Mouse (Mus musculus) brain, embryonic 14.5 days (tissue): ENCODE measurements around the gene Cic.

ENCODE experiments used
- CTCF ChIP-seq: fragments of 200-500 bp; IDR thresholded peaks from 2 replicates; pipeline ENCODE4 v1.5.1; 2012; ENCODE audit warnings: inconsistent platforms, mild to moderate bottlenecking, moderate library complexity, borderline replicate concordance; ENCODE audit not compliant: insufficient read depth, insufficient read length; ENCODE audit errors: extremely low read depth
- POLR2A ChIP-seq: fragments of 200-500 bp; IDR thresholded peaks from 2 replicates; pipeline ENCODE4 v1.6.1; 2012; ENCODE audit warnings: mild to moderate bottlenecking, inconsistent platforms, borderline replicate concordance; ENCODE audit not compliant: poor library complexity, insufficient read depth, insufficient read length, severe bottlenecking; ENCODE audit errors: extremely low read depth

DNA sequence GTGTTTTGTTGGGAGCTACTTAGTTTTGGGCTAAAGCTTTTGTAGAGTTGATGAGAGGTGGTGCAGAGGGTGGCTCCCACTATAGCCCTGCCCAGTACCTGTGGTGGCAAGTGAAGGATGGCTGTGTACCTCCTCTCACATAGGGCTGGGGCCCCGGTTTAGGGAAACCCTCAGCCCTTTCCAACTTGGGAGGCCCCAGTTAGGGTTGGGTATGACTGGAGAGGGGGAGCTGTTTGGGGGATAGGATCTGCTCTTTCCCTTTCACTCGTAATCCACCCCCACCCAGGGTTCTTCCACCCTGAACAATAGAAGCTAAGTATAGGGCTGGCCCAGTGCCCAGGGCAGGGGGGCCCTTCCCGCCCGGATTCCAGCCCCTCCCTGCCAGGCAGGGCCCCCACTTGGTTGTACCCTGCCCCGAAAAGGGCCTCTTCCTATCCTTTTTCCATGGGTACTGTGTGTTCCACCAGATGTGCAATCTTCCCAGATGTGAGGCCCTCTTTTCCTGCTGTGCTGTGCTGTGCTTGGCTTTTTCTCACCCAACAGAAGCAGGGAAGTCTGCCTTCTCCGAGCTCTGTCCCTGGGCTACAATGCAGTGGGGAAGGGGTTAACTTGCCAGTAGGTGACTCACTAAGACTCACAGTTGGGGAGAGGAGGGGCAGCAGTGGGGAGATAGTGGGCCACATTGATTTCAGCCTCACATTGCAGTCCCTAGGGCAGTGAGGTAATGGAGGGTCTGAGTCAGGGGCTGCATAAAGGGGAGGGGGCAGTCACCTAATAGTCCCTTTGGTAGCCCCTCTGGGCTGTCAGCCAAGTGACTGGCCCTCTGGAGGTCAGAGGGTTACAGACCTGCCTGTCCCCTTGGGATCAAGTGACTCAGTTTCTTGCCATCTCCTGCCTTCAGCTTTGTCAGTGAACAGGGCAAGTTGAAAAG lies 12.6 kb downstream of the Cic start:
- TF ChIP-seq CTCF, result no peak
- no peak for TF ChIP-seq POLR2A
